Mouse (Mus musculus): ENCODE results near the gene AL732309.1.

AL732309.1 gene

GRCm38 (mm10) chr2:25240310-25240709 lies 6.4 kb downstream of the AL732309.1 start:
- DNase-seq (ENCODE audit: low spot score in 2 of 2), result no peak

GRCm38 (mm10) chr2:25239766-25240165 lies 6.9 kb downstream of the AL732309.1 start:
- no peak for DNase-seq (ENCODE audit: low spot score in 2 of 2)

DNA sequence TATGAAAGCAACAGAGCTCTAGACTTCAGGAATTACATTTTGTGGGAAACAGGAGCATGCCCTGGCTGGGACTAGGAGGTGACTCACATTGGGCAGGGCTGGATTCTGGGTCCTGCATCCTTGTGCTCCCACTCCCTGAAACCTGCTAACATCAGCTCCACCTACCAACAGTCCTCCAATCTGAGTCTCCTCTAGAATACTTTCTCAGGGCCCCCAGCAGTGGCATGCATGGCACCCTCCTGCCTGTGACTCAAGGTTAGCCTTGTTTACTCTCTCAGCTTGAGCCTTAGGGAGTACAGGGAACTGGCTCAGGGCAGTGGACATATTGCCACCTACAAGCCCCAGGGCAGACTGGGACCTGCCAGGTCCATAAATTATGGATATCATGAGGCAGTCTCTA lies 8.6 kb downstream of the AL732309.1 start:
- DNase-seq (ENCODE audit: low spot score in 2 of 2), result no peak

DNA sequence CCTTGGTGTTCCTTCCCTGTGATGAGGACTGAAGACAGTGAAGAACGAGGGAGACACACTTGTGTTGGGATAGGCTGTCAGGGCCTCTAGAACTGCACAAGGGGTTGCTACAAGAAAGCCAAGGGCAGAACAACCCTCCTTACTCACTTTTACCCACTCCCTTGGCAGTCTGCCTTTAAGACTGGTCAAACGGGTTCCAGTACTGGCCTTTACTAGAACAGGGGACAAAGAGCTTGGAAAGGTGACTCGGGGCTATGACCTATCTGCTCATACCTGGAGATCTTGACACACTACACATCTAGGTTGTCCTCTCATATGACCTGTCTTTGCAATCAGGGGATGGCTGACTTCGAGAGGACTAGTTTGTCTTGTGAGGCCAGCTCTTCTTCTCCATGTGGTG lies 9.1 kb downstream of the AL732309.1 start:
- DNase-seq (ENCODE audit: low spot score in 2 of 2), result no peak

- DNase-seq (ENCODE audit: low spot score in 2 of 2), result no peak
Measured at GRCm38 (mm10) chr2:25236614-25237013, 10.0 kb downstream of the AL732309.1 start, which contains the start of gene Rnf224. Gene Rnf224 (minus strand): TSS chr2:25236787.

DNA sequence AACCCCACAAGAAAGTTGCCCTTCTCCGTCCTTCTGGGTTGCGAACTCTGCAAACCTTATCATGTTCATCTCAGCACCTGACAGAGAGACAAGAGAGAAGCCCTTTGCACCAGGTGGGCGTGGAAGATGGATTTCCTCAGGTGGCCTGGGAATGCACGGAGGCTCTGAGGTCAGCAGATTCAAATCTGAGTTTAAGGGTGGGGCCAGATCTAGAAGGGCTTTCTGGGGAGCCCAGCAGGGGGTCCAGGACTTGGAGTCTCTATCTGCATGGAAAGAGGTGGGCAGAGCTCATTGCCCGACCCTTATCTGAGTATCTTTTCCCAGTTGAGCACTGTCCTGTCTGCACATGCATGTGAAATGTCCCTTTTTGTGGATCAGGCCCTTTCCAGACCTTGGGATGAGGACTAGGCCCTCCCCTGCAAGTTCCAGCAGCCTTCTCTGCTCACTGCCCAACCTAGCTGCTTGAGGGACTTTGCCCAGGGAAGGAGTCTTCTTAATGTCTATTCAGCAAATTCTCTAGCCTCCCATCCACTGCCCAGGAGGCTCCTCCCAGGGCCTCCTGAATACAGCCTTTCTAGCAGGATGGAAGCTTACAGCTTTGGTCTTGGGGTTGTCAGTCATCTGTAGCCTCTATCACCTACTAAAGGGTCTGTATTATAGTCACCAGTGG lies 12.0 kb downstream of the AL732309.1 start:
- DNase-seq (ENCODE audit: low spot score in 2 of 2), result no peak

- DNase-seq (ENCODE audit: low spot score in 2 of 2), result no peak
Measured at GRCm38 (mm10) chr2:25234050-25234449, 12.6 kb downstream of the AL732309.1 start, which contains the start of gene Slc34a3. Gene Slc34a3 (minus strand): TSS chr2:25234364.

DNA sequence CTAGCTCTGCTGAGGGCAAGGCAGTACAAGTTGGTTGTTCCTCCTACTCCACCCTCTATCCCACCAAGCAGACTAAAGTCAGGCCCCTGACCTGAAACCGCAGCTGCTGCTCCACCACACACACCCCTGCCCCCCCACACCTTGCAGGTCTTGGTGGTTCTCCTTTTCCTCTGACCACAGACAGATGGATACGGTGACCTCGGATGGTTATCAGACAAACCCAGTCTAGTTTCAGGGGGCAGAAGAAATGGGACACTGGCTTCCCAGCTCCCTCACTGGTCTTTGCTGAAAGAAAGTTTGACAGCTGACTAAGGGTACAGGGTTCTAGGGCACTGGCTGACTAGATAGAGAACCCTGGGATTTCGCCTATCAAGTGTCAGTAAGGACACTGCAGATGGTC lies 13.2 kb downstream of the AL732309.1 start:
- DNase-seq (ENCODE audit: low spot score in 2 of 2), result no peak

DNA sequence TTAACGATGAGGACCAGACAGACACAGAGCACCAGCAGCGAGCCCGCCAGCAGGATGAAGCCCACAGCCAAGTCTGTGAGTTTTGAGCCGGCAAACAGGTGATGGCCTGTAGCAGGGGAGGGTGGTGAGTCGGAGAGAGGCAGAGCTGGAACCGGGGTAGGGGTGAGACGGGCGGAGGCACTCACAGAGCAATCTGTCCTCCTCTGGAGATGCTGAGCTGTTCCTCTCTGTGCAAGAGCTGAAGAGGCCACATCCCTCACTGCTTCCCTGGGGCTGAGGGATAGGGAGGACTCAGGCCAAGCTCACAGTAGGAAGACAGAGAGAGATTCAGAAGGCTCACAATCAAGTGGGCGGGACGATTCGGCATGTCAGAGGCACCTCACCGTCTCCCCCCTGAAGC lies 15.6 kb downstream of the AL732309.1 start:
- DNase-seq (ENCODE audit: low spot score in 2 of 2), result no peak

DNA sequence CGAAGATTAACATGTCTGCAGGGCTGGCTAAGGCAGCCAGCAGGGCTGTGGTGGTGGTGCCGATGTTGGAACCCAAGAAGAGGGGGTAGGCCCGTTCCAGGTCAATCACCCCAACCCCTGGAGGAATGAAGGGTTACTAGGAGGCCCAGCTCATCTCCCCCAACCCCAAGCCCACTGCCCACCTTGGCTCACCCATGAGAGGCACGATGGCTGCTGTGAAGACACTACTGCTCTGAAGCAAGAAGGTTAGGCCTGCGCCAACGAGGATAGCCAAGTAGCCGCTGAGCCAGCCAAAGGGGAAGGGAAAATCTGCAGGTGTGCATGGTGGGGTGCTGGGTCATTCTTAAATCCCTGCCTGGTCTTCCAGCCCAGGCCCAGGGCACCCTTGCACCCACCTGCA lies 16.1 kb downstream of the AL732309.1 start:
- DNase-seq (ENCODE audit: low spot score in 2 of 2), result no peak

DNA sequence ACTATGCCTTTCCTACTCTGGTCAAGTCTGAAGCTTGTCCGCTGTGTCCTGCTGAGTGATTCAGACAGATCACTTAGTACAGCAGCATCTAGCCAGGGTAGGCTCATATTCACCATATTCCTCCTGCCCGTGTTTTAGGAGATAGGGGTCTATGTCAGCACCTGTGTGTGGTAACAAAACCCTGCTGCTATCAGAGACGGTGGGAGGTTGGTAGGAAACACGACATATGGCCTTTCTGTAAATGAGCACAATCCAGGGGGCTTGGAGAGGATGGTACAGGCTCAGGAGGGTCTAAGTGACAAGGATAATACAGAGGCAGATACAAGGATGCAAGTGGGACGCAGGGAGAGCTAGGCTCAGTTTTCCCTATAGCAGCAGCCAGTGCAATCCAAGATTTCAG lies 17.1 kb downstream of the AL732309.1 start:
- DNase-seq (ENCODE audit: low spot score in 2 of 2), result no peak

GRCm38 (mm10) chr2:25228995-25229530 lies 17.6 kb downstream of the AL732309.1 start:
- DNase-seq (ENCODE audit: low spot score in 2 of 2), result no peak

DNA sequence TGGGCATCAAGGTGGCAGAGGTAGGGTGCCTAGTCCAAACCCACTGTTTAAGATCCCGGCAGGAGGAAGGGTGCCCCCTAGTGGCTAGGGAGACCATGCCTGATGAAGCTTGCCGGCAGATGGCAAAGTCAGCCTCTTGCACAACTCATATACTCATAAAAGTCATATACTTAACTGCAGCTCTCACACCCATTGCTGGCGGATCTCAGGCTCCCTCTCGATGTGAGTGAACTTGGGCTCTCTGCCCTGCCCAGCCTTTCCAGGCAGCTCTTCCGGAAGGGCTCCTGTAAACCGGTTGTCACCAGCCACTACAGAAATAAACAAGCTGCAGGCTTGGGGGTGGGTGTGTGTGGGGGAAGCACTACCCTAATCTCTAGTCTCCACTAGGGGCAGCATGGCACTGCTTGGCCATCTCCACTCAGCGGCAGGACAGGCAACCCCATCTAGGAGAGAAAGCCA lies 18.2 kb downstream of the AL732309.1 start:
- DNase-seq (ENCODE audit: low spot score in 2 of 2), result peak in 1 of 2 experiments; percentile 91

GRCm38 (mm10) chr2:25227406-25227805 lies 19.3 kb downstream of the AL732309.1 start:
- no peak for DNase-seq (ENCODE audit: low spot score in 2 of 2)

- peak in 1 of 2 experiments; percentile 68 for DNase-seq (ENCODE audit: low spot score in 2 of 2)
Measured at GRCm38 (mm10) chr2:25226864-25227263, 19.8 kb downstream of the AL732309.1 start.

DNA sequence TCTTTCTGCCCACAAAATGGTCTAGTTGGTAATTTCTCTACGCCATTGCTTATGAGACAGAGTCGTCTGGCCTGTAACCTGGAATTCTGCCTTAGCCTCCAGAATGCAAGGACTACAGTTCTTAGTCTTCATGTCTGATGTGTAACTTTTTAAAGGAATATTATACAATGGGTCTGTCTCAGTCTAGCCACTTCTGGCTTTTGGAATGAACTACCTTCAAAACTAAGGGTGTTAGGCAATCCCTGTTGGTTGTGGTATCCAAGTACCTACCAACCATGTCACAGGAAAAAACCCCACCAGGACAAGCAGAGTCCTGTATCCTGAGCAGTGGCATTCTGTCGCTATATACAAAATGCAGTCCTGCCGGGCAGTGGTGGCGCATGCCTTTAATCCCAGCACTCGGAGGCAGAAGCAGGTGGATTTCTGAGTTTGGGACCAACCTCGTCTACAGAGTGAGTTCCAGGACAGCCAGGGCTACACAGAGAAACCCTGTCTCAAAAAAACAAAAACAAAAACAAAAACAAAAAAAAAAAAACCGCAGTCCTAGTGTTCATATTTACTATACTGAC lies 20.8 kb downstream of the AL732309.1 start:
- no peak for DNase-seq (ENCODE audit: low spot score in 2 of 2)

- peak; percentile 100 for DNase-seq (ENCODE audit: low spot score in 2 of 2)
Measured at GRCm38 (mm10) chr2:25224766-25225752, 21.6 kb downstream of the AL732309.1 start.

DNA sequence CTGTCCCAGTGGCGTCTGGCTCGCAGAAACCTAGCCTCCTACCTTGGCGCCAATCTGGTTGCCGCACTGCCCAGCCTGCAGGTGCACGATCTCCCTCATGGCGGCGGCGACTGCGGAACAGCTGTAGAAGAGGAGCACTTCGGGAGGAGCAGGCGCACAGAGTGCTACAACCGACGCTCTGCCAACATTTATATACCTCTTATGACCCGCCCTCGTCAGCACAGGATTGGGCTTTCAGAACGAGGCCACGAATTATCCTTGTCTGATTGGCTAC lies 22.2 kb downstream of the AL732309.1 start, which contains the start of gene Tubb4b:
Gene Tubb4b, minus strand, starts transcription at position 211 of the 274 bp plus-strand sequence.
- no peak for DNase-seq (ENCODE audit: low spot score in 2 of 2)

DNA sequence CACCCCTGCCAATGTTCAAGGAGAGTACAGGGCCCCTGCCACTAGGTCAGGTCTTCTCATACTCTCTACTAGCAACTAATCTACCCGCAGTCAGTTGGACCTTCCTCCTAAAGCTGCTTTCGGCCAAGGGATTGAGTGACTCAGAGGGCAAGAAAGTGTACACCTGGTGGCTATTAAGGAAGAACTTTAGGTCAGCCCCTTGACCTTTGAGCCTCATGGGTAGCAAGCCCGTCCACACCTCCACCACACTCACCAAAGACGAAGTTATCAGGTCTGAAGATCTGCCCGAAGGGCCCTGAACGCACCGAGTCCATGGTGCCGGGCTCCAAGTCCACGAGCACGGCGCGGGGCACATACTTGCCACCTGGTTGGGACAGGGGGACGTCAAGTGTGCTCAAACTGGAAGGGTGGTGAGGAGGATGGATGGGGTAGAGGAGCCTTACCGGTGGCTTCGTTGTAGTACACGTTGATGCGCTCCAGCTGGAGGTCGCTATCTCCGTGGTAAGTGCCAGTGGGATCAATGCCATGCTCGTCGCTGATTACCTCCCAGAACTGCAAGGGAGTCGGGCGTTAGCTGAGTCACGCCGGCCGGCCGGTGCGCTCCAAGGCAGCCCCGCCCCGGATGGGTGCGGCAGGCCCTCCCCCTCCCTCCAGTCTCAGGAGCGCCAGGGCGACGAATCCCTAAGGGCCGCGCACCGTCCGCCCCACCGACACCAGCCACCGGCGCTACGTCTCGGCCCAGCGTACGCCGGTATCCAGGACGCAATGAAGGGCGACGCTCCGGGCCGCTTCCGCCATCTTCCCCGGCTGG lies 22.8 kb downstream of the AL732309.1 start:
- DNase-seq (ENCODE audit: low spot score in 2 of 2), result peak in 1 of 2 experiments; percentile 76

GRCm38 (mm10) chr2:25221331-25221772 lies 25.3 kb downstream of the AL732309.1 start:
- no peak for DNase-seq (ENCODE audit: low spot score in 2 of 2)

- DNase-seq (ENCODE audit: low spot score in 2 of 2), result no peak
Measured at GRCm38 (mm10) chr2:25218445-25218844, 28.2 kb downstream of the AL732309.1 start, which contains the start of gene Fam166a. Gene Fam166a (plus strand): TSS chr2:25218745.

All from left cerebral cortex, adult 9 months (tissue).